Mouse (Mus musculus) erythroblast, embryonic 14.5 days (primary cell): ENCODE data around the gene 4930524J08Rik. TPM values are rescaled to one million over a fixed set of nuclear protein-coding genes. Genes with fewer than 3 reads are reported as not detected.
A peak's percentile ranks its signal among the peaks of the same experiment; 100 is the strongest.

ENCODE experiments used
- H3K27me3 ChIP-seq: 2 replicates; pipeline ENCODE4 v1.6.1; 2012; ENCODE audit warnings: inconsistent platforms; ENCODE audit not compliant: control insufficient read depth
- H3K36me3 ChIP-seq: 2 replicates; pipeline ENCODE4 v1.6.1; 2012; ENCODE audit warnings: mild to moderate bottlenecking, inconsistent platforms; ENCODE audit not compliant: control insufficient read depth
- H3K4me1 ChIP-seq: 2 replicates; pipeline ENCODE4 v1.6.1; 2012; ENCODE audit warnings: inconsistent platforms; ENCODE audit not compliant: control insufficient read depth
- H3K4me3 ChIP-seq: replicated peaks from 2 replicates; pipeline ENCODE3; 2012; ENCODE audit warnings: moderate library complexity, mild to moderate bottlenecking, inconsistent platforms
- H3K9me3 ChIP-seq: 2 replicates; pipeline ENCODE4 v1.6.1; 2012; ENCODE audit warnings: low read length, inconsistent platforms, mixed read lengths; ENCODE audit not compliant: control insufficient read depth
- GATA1 ChIP-seq: IDR thresholded peaks from 2 replicates; pipeline ENCODE4 v1.6.1; 2012; ENCODE audit warnings: low read length, inconsistent platforms, mixed read lengths
- TAL1 ChIP-seq: IDR thresholded peaks from 3 replicates; pipeline ENCODE4 v1.6.1; 2012; ENCODE audit warnings: low read length, inconsistent platforms, mixed read lengths
- polyA plus RNA-seq: library from polyadenylated mRNA; stranded (reverse); fragments of >175 nt; gene quantifications from 2 replicates; pipeline ENCODE4 v1.2.3, GENCODE M21; 2012

The 4930524J08Rik gene
- polyA plus RNA-seq, 1 experiment, result 1.8 TPM

DNA sequence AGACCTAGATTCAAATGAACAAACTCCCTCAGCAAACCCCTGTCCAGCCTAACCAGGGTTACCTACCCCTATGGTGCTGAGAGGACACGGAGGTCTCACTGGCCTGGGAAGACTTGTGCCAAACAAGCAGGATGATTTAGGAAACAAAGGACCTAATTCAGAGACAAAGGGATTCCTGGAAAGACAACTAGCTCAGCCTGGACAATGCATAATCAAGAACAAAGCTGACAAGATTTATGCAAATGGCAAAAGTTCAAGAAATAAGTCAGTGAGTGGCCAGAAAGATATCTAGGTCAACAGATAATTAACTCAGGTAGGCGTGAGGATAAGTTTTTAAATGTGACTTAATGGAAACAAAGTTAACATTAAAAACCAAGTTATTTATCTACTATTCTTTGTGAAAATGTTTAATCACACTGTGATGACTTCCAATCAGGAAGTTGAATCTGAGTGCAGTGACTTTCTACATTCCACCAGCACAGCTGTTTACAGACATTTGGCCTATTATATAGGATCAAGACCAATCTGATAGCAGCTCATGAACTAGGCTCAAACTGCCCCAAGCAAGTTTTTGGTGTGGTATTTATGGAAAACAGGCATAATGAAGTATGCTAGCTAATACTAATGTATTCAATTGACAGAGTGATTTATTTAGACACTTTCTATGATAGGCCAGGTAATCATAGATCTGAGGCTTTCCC lies 19.5 kb upstream of the 4930524J08Rik start:
- Histone ChIP-seq H3K4me3 (no peak overlapping the region), H3K4me1 (no peaks in the 10 kb centered on the region), H3K36me3 (peaks cover 98% of the 10 kb centered on the region), H3K9me3 (no peaks in the 10 kb centered on the region), H3K27me3 (no peaks in the 10 kb centered on the region)
- TF ChIP-seq GATA1 (no peak), TAL1 (no peak)

DNA sequence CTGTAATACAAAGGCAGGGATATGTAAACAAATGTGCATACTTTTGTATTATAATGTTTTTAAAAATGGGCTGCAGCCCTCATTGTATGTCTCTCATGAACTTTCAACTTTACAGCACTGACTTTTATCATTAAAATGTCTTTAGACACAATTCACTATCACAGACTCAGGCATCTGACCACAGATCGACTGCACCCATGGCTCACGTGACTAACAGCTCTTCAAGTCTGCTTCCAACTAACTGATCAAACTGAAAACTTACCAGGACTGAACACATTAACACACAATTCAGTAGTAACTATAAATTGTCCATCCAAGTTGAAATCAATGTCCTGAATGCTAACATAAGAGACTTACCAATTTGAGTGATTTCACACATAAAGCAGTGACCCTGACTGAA lies 18.9 kb upstream of the 4930524J08Rik start:
- Histone ChIP-seq H3K36me3 (peaks cover 98% of the 10 kb centered on the region), H3K27me3 (no peaks in the 10 kb centered on the region), H3K4me1 (no peaks in the 10 kb centered on the region), H3K9me3 (no peaks in the 10 kb centered on the region), H3K4me3 (no peak overlapping the region)
- TF ChIP-seq GATA1 (no peak), TAL1 (no peak)

DNA sequence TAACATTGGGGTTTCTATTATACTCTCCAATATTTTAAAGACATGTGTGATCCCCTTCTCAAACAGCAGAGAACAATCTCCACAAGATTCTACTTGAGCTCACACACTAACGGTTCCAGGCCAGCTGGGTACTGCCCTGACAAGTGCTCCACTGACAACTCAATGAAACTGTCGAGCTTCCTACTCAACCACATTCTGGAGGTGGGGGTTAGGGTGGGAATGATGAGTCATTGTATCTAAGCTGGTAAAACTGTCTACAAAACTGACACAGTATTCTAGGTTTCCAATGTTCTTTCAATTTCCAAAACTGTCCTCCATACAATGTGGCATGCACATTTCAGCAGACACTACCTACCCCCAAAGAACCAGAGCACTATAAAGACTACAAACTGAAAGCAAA lies 4.9 kb upstream of the 4930524J08Rik start:
- Histone ChIP-seq H3K27me3 (no peaks in the 10 kb centered on the region), H3K4me3 (peak overlapping the region; percentile 29), H3K36me3 (peaks cover 79% of the 10 kb centered on the region), H3K4me1 (peaks cover 41% of the 10 kb centered on the region), H3K9me3 (no peaks in the 10 kb centered on the region)
- no peak for TF ChIP-seq GATA1
- no peak for TF ChIP-seq TAL1

DNA sequence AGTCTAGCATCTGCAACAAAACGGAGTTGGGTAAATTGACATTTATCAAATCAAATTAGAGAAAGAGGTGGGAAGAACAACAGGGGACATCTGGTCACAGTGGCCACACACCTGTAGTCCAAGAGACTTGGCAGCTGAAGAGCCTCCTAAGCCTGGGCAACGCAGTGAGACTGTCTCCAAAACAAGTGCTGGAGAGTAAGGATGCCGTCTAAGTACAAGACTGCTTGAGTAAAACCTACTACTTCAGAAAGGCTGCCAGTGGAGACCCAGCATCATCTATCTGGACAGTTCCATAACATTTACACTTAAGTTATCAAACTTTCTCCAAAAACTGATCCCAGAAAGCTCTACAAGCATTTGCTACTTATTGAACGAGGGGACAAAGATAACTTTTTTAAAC lies 3.8 kb upstream of the 4930524J08Rik start:
- peaks cover 68% of the 10 kb centered on the region for H3K36me3 ChIP-seq
- TF ChIP-seq GATA1 (no peak), TAL1 (no peak)
- H3K27me3 ChIP-seq, result no peaks in the 10 kb centered on the region

DNA sequence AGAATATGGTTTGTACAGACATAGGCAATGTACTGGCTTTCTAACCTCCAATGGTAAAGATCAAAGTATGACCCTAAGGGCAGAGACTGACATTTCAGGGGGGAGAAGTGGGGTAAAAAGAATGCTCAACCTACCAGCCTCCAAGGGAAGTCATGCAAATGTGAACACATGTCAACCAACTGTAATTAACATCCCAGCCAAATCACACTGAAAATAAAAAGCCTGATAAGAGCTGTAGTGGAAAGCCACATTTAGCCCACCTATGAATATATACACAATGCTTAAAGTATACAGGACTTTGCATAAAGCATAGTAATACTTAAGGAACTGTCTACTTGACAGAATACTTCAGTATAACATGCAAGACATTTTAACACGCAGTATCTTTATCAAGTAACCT lies 3.1 kb upstream of the 4930524J08Rik start:
- TF ChIP-seq TAL1, result no peak
- no peak for TF ChIP-seq GATA1
- peaks cover 48% of the 10 kb centered on the region for H3K4me1 ChIP-seq
- peak overlapping the region; percentile 97 for H3K4me3 ChIP-seq
- H3K9me3 ChIP-seq, result peaks cover 2% of the 10 kb centered on the region; the same call in 1 of the 2 replicates
- peaks cover 65% of the 10 kb centered on the region for H3K36me3 ChIP-seq
- H3K27me3 ChIP-seq, result no peaks in the 10 kb centered on the region

More for the DNA sequence above, 3.8 kb upstream of the 4930524J08Rik start:
- H3K9me3 ChIP-seq, result no peaks in the 10 kb centered on the region
- H3K4me3 ChIP-seq, result peak overlapping the region; percentile 97
- peaks cover 46% of the 10 kb centered on the region for H3K4me1 ChIP-seq

DNA sequence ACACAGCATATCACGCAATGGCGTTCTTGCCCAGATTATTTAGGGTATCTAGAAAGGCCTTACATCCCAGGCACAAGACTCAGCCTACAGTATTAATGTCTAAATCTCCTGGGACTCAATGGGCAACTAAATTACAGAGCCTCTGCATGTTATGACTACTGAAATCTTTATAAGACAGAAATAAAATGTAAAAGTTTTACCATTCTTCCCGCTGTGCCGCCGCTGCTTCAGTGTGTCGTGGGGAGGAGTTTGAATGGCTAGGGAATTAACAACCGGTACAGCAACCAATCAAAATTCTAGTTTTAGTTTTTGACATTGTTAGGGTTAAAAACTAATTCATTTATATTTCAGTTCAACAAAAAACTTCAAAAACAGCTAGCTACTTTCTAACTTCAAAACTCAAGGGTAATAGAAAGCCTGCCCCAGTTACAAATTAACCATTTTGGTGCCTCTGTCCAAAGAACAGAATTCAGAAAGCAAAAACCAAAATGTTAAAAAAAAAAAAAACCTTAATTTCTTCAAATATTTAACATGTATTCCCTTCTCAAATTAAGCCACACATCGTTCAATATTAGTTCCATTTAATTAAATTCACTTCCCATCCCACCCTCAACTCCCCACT lies 2.4 kb upstream of the 4930524J08Rik start:
- TF ChIP-seq TAL1, result no peak
- TF ChIP-seq GATA1, result no peak
- Histone ChIP-seq H3K4me3 (peak overlapping the region; percentile 97), H3K27me3 (no peaks in the 10 kb centered on the region), H3K9me3 (peaks cover 2% of the 10 kb centered on the region; the same call in 1 of the 2 replicates), H3K36me3 (peaks cover 59% of the 10 kb centered on the region), H3K4me1 (peaks cover 47% of the 10 kb centered on the region)

DNA sequence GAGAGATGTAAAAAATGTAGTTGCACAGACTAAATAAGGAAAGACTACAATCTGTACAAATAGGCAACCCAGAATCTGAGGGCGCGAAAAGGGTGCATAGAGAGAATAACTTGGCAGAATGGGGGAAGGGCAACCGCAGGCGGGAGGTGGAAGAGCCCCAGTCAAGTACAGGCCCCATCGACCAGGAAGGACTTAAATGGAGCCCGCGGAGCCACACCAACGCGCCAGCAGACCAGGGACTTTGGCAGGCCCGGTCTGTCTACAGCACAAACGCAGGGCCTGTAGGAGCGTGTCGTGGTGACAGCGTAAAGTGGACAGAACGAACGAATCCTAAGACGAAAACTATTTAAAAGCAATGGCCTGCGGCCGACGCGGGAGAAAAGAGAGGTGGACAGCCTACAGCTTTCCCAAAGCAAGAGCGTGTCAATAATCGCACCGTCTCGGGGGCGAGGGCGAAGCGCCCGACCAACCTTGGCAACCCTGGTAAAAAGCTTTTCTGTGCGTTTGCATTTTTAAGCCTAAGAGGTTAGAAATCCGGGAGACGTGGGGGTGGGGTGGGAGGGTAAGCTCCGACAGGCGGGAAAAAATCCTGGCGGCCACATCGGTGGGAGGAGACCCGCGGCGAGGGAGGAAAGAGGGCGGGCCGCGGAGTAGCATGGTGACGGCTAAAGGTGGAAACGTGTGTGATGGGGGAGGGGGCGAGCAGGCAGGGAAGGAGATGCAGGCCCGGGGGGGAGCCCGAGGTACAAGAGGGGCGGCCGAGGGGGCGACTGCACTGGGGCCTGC lies 1.2 kb upstream of the 4930524J08Rik start:
- TF ChIP-seq GATA1 (no peak), TAL1 (no peak)
- Histone ChIP-seq H3K27me3 (no peaks in the 10 kb centered on the region), H3K9me3 (peaks cover 2% of the 10 kb centered on the region; the same call in 1 of the 2 replicates), H3K36me3 (peaks cover 46% of the 10 kb centered on the region), H3K4me1 (peaks cover 53% of the 10 kb centered on the region), H3K4me3 (peak overlapping the region; percentile 97)

DNA sequence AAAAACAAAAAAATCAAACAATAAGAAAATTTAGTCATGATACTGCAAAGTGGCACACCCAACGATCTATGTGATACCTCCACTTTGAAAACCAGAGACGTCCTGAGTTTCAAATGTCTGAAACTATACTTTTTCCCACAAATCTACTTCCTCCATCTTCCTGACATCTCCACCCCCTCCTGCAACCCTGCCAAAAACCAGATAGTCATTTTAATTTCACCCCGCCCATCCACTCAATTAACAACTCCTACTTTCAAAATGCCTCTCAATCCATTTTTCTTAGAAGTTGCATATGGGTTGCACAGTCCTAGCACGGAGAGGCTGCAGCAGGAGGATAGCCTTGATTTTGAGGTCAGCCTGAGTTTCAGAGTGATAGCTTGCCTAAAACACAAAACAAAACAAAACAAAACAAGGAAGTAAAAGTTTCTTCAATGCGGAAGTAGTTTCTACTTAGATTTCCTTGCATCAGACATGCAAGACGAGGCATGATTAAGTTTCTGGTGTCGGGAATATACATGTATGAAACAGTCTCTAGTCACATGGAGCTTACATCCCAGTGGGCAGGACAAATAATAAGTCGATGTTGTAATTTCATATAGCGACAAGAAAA lies 4.7 kb downstream of the 4930524J08Rik start:
- H3K4me1 ChIP-seq, result peaks cover 32% of the 10 kb centered on the region
- H3K9me3 ChIP-seq, result peaks cover 4% of the 10 kb centered on the region; the same call in 1 of the 2 replicates
- TF ChIP-seq TAL1 (no peak), GATA1 (no peak)
- H3K27me3 ChIP-seq, result no peaks in the 10 kb centered on the region
- peaks cover 4% of the 10 kb centered on the region for H3K36me3 ChIP-seq
- H3K4me3 ChIP-seq, result no peak overlapping the region
